Mouse (Mus musculus) G1E (cell line): Measurements from ENCODE around the gene Cwf19l1.

Experiments used
- CTCF ChIP-seq: IDR thresholded peaks from 2 replicates; pipeline ENCODE4 v1.5.1; 2012; ENCODE audit warnings: low read depth, low read length, inconsistent platforms, mixed read lengths
- GATA1 ChIP-seq: IDR thresholded peaks from 2 replicates; pipeline ENCODE4 v1.6.1; 2012; ENCODE audit warnings: borderline replicate concordance, low read length, inconsistent platforms, mixed read lengths
- POLR2AphosphoS5 ChIP-seq: IDR thresholded peaks from 2 replicates; pipeline ENCODE4 v1.6.1; 2012; ENCODE audit warnings: low read depth, low read length, inconsistent platforms; ENCODE audit not compliant: insufficient replicate concordance

DNA sequence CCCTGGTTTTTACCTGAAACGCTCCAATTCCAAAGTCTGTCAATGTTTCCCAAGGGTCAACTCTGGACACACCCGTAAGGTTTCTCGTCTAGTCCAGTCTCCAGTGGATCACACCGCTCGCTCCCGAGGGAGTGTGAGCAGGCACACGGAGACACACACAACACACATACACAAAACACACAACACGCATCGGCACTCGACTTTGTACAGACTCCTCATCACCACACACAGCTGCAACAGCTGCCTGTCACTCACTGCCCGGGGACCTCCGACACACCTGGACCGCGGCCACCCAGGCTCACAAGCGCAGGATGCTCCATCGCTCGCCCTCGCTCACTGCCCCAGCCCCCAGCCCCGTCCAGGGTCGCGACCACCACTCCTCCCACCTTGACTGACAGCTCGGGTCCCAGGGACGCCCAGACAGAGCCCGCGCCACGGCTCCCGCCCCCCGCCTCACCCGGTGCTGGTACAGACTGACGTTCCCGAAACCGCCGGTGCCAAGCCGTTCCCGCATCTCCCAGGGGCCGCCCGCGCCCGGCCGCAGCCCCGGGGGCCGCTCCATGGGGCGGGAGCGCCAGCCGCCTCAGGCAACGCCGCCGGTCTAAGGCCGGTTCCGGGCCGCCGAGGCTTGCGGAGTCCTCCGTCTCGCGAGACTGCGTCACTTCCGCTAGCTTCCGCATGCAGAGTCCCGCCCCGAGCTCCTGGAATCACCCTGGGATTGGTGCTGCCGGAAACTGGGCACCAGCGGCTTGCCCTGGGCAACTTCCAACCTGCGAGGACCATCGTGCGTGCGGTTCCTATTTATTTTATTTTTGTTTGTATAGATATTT lies 28.6 kb downstream of the Cwf19l1 start, which contains the start of gene Chuk:
- TF ChIP-seq POLR2AphosphoS5 (no peak), CTCF (no peak), GATA1 (no peak)
